Mouse (Mus musculus) brain, adult 2 months (tissue): ENCODE measurements at regions not wholly inside any gene's neighbourhood (a gene's known extent, or its start where the extent isn't known, plus 50 kb on each side); places are given as distances from the start of the nearest gene placed in this dataset.

Source experiments
- DNase-seq: peaks from one replicate; pipeline ENCODE4 v3.0.0; 2011; ENCODE audit warnings: low read depth, low spot score

- DNase-seq: no peak
Measured at GRCm38 (mm10) chr7:36352761-36353160, 345.2 kb upstream of the Tshz3 start.

- DNase-seq: no peak
Measured at GRCm38 (mm10) chr7:36350616-36351015, 347.3 kb upstream of the Tshz3 start.

- DNase-seq: no peak
Measured at GRCm38 (mm10) chr7:36348195-36348594, 349.7 kb upstream of the Tshz3 start.

GRCm38 (mm10) chr7:36334857-36335256 lies 363.1 kb upstream of the Tshz3 start:
- DNase-seq: peak; percentile 64

- DNase-seq: peak; percentile 40
Measured at GRCm38 (mm10) chr7:36334091-36334490, 363.8 kb upstream of the Tshz3 start.

GRCm38 (mm10) chr7:36332633-36333032 lies 365.3 kb upstream of the Tshz3 start:
- DNase-seq: peak; percentile 46

- peak; percentile 49 for DNase-seq
Measured at GRCm38 (mm10) chr7:36328141-36328540, 369.8 kb upstream of the Tshz3 start.

GRCm38 (mm10) chr7:36324035-36324434 lies 373.9 kb upstream of the Tshz3 start:
- DNase-seq: no peak

GRCm38 (mm10) chr7:36322181-36322580 lies 375.7 kb upstream of the Tshz3 start:
- DNase-seq: no peak

GRCm38 (mm10) chr7:36317466-36318212 lies 380.3 kb upstream of the Tshz3 start:
- DNase-seq: no peak

GRCm38 (mm10) chr7:36313751-36314150 lies 384.2 kb upstream of the Tshz3 start:
- no peak for DNase-seq

GRCm38 (mm10) chr7:36309761-36310605 lies 387.9 kb upstream of the Tshz3 start:
- no peak for DNase-seq

GRCm38 (mm10) chr7:36308726-36309125 lies 389.2 kb upstream of the Tshz3 start:
- DNase-seq: no peak

- DNase-seq: no peak
Measured at GRCm38 (mm10) chr7:36308106-36308620, 389.8 kb upstream of the Tshz3 start.

- no peak for DNase-seq
Measured at GRCm38 (mm10) chr7:36277275-36277674, 420.6 kb upstream of the Tshz3 start.

- DNase-seq: no peak
Measured at GRCm38 (mm10) chr7:36268966-36269365, 429.0 kb upstream of the Tshz3 start.

GRCm38 (mm10) chr7:36265163-36265823 lies 432.6 kb upstream of the Tshz3 start:
- DNase-seq: peak; percentile 56

- peak; percentile 61 for DNase-seq
Measured at GRCm38 (mm10) chr7:36262124-36262710, 435.7 kb upstream of the Tshz3 start.

- DNase-seq: peak; percentile 84
Measured at GRCm38 (mm10) chr7:36257102-36257501, 440.8 kb upstream of the Tshz3 start.

- DNase-seq: peak; percentile 15
Measured at GRCm38 (mm10) chr7:36247356-36247755, 444.6 kb upstream of the Zfp507 start.

- no peak for DNase-seq
Measured at GRCm38 (mm10) chr7:36236673-36237072, 433.9 kb upstream of the Zfp507 start.

- DNase-seq: no peak
Measured at GRCm38 (mm10) chr7:36229031-36229430, 426.2 kb upstream of the Zfp507 start.
